Mouse (Mus musculus) retina, postnatal 1 day (tissue): ENCODE data around the gene Phldb2.
A peak's percentile ranks its signal among the peaks of the same experiment; 100 is the strongest.

Experiments used
- DNase-seq: peaks from one replicate; pipeline ENCODE4 v3.0.0-alpha.2; 2012

Gene Phldb2

GRCm38 (mm10) chr16:45890471-45891200 is 62.8 kb downstream of the Phldb2 start:
- no peak for DNase-seq

GRCm38 (mm10) chr16:45889636-45890035 is 63.8 kb downstream of the Phldb2 start:
- no peak for DNase-seq

- no peak for DNase-seq
These were observed 66.8 kb downstream of the Phldb2 start for GRCm38 (mm10) chr16:45886599-45886998.

- no peak for DNase-seq
These were observed 69.2 kb downstream of the Phldb2 start for GRCm38 (mm10) chr16:45884194-45884593.

- DNase-seq = no peak
These were observed 72.1 kb downstream of the Phldb2 start for GRCm38 (mm10) chr16:45881177-45881832.

GRCm38 (mm10) chr16:45880101-45880751 is 73.2 kb downstream of the Phldb2 start:
- DNase-seq = no peak

- DNase-seq = no peak
These were observed 75.7 kb downstream of the Phldb2 start for GRCm38 (mm10) chr16:45877739-45878138.

GRCm38 (mm10) chr16:45877171-45877570 is 76.2 kb downstream of the Phldb2 start:
- DNase-seq = no peak

- no peak for DNase-seq
These were observed 80.0 kb downstream of the Phldb2 start for GRCm38 (mm10) chr16:45873397-45873796.

- DNase-seq = no peak
These were observed 82.0 kb downstream of the Phldb2 start for GRCm38 (mm10) chr16:45871286-45871976.

- no peak for DNase-seq
These were observed 82.7 kb downstream of the Phldb2 start for GRCm38 (mm10) chr16:45870651-45871050.

- no peak for DNase-seq
These were observed 84.4 kb downstream of the Phldb2 start for GRCm38 (mm10) chr16:45869044-45869443.

GRCm38 (mm10) chr16:45857277-45857863 is 96.0 kb downstream of the Phldb2 start:
- peak; percentile 51 for DNase-seq

GRCm38 (mm10) chr16:45854499-45854898 is 98.9 kb downstream of the Phldb2 start:
- DNase-seq = peak; percentile 66

GRCm38 (mm10) chr16:45849045-45849444 is 104.4 kb downstream of the Phldb2 start:
- no peak for DNase-seq

- peak; percentile 31 for DNase-seq
These were observed 108.5 kb downstream of the Phldb2 start for GRCm38 (mm10) chr16:45844875-45845274.

GRCm38 (mm10) chr16:45844049-45844780 is 109.2 kb downstream of the Phldb2 start:
- peak; percentile 87 for DNase-seq

- peak; percentile 44 for DNase-seq
These were observed 110.0 kb downstream of the Phldb2 start for GRCm38 (mm10) chr16:45843351-45843891.

- peak; percentile 9 for DNase-seq
These were observed 111.0 kb downstream of the Phldb2 start for GRCm38 (mm10) chr16:45842440-45842839.

GRCm38 (mm10) chr16:45841806-45842205 is 111.6 kb downstream of the Phldb2 start:
- no peak for DNase-seq

GRCm38 (mm10) chr16:45841016-45841415 is 112.4 kb downstream of the Phldb2 start:
- DNase-seq = peak; percentile 21
